Comparison of ENCODE assay signal across 18 mouse cellular contexts in genomic region chr11:76515123-76515522, GRCm38 (mm10).
DNase-seq lines count a peak whose midpoint lies in the region; ATAC-seq and TF ChIP-seq lines count a peak whose summit lies in the region.
"Had no signal": no experiment of that assay in that cellular context is flagged by ENCODE, and none has a peak within 500 bp of the region (broad histone marks: within the 10 kb centered on the region; RNA-seq: fewer than 3 reads in every experiment).

No protein-coding gene starts in this region.

- no peaks in the 10 kb centered on the region for H3K27me3 ChIP-seq in heart, adult 2 months (ENCODE audit: control insufficient read depth, insufficient read depth, low read length)
- H3K27me3 ChIP-seq in heart, embryonic 12.5 days (replicated peaks), result no peaks in the 10 kb centered on the region
- H3K27me3 ChIP-seq in limb, embryonic 10.5 days (ENCODE audit: low read depth, poor library complexity, severe bottlenecking), result no peaks in the 10 kb centered on the region
- H3K27me3 ChIP-seq: hindbrain, embryonic 13.5 days; limb, embryonic 15.5 days; midbrain, embryonic 15.5 days had no signal

- H3K79me2 ChIP-seq in heart, adult 2 months (replicated peaks; ENCODE audit: control insufficient read depth, insufficient read depth, low read length), result no peaks in the 10 kb centered on the region

- peaks cover 4% of the 10 kb centered on the region; the same call in 1 of the 2 replicates for H3K4me1 ChIP-seq in heart, adult 2 months (ENCODE audit: control insufficient read depth, insufficient read depth, low read length)
- H3K4me1 ChIP-seq in heart, embryonic 12.5 days (replicated peaks), result peaks cover 35% of the 10 kb centered on the region
- peaks cover 39% of the 10 kb centered on the region for H3K4me1 ChIP-seq in limb, embryonic 10.5 days
- H3K4me1 ChIP-seq: midbrain, embryonic 15.5 days had no signal

- no peak overlapping the region for H3K4me3 ChIP-seq in heart, adult 2 months
- no peak overlapping the region for H3K4me3 ChIP-seq in heart, embryonic 12.5 days
- no peak overlapping the region for H3K4me3 ChIP-seq in limb, embryonic 10.5 days
- H3K4me3 ChIP-seq: hindbrain, embryonic 13.5 days; limb, embryonic 15.5 days; midbrain, embryonic 15.5 days had no signal

- H3K9me3 ChIP-seq in heart, embryonic 12.5 days (replicated peaks), result no peaks in the 10 kb centered on the region
- H3K9me3 ChIP-seq in limb, embryonic 10.5 days (replicated peaks), result no peaks in the 10 kb centered on the region
- H3K9me3 ChIP-seq: hindbrain, embryonic 13.5 days; limb, embryonic 15.5 days; midbrain, embryonic 15.5 days had no signal

- no peak for TF ChIP-seq EP300 in heart, adult 2 months (IDR thresholded peaks at IDR 0.05; ENCODE audit: insufficient read depth, low read depth, low read length)

- no peak for ATAC-seq in heart, embryonic 12.5 days (ENCODE audit: insufficient number of reproducible peaks, low FRiP score)
- ATAC-seq: forebrain, embryonic 16.5 days; midbrain, embryonic 15.5 days had no signal

- whole genome bisulfite sequencing in heart, adult 2 months, result 45% methylated on average over 11 of the region's 11 CpGs
- 43% methylated on average over 11 of the region's 11 CpGs for WGBS in heart, embryonic 12.5 days
- WGBS in limb, embryonic 10.5 days, result 80% methylated on average over 11 of the region's 11 CpGs

- intact Hi-C loops in heart, adult 2 months (cut with DNase I), result no loop called here
- intact Hi-C loops in left cerebral cortex, postnatal 4 days (cut with DNase I), result no loop called here

- 0 out of 2 replicates have a peak overlapping the region, but pooled peaks have one; percentile 13 for H3K4me2 ChIP-seq in heart, embryonic 12.5 days
- H3K4me2 ChIP-seq: hindbrain, embryonic 13.5 days; limb, embryonic 15.5 days; midbrain, embryonic 15.5 days had no signal

- peak; percentile 27 to 36 for DNase-seq in heart, adult 2 months
- no peak for DNase-seq in heart, adult 8-10 months (ENCODE audit: low spot score)
- DNase-seq in layer of hippocampus, postnatal 36 days, result peak; percentile 42 to 65
- no peak for DNase-seq in layer of hippocampus, adult 9-10 months (ENCODE audit: low spot score)
- no peak for DNase-seq in limb, embryonic 10.5 days (ENCODE audit: low spot score)
- DNase-seq in spleen, postnatal 10 days (ENCODE audit: low spot score in 2 of 2), result no peak
- DNase-seq in left cerebral cortex, postnatal 4 days, result no peak
- DNase-seq: cerebellum, adult 2 months; embryo, embryonic 11 days; gastrocnemius, postnatal 14 days; kidney, adult 8-10 months; thymus, postnatal 36 days had no signal

- no peak overlapping the region for H3K9ac ChIP-seq in heart, adult 2 months (ENCODE audit: low read depth, low read length)
- H3K9ac ChIP-seq in heart, embryonic 12.5 days, result no peak overlapping the region
- H3K9ac ChIP-seq: hindbrain, embryonic 13.5 days; limb, embryonic 15.5 days; midbrain, embryonic 15.5 days had no signal

- no peaks in the 10 kb centered on the region for H3K36me3 ChIP-seq in heart, adult 2 months (ENCODE audit: control insufficient read depth, insufficient read depth, low read length)
- no peaks in the 10 kb centered on the region for H3K36me3 ChIP-seq in heart, embryonic 12.5 days
- H3K36me3 ChIP-seq in limb, embryonic 10.5 days, result peaks cover 6% of the 10 kb centered on the region
- H3K36me3 ChIP-seq: hindbrain, embryonic 13.5 days; limb, embryonic 15.5 days; midbrain, embryonic 15.5 days had no signal

- no peak for TF ChIP-seq CTCF in heart, adult 2 months (IDR thresholded peaks at IDR 0.05)

- H3K27ac ChIP-seq in heart, adult 2 months, result no peak overlapping the region
- peak overlapping the region; percentile 58 for H3K27ac ChIP-seq in heart, embryonic 12.5 days (ENCODE audit: poor library complexity, severe bottlenecking)
- H3K27ac ChIP-seq in limb, embryonic 10.5 days, result peak overlapping the region; percentile 44
- H3K27ac ChIP-seq: hindbrain, embryonic 13.5 days; limb, embryonic 15.5 days; macrophage; midbrain, embryonic 15.5 days had no signal

- TF ChIP-seq POLR2A in heart, adult 2 months (IDR thresholded peaks at IDR 0.05; ENCODE audit: insufficient read depth, low read depth, low read length), result no peak

Comparison
In these comparisons a context has a peak if more than half of its experiments do, and no peak if none do; other contexts are left out.
1. DNase-seq: peak in heart, adult 2 months (2 of 2) and layer of hippocampus, postnatal 36 days (2 of 2); none in heart, adult 8-10 months (single experiment), layer of hippocampus, adult 9-10 months (single experiment), limb, embryonic 10.5 days (single experiment), spleen, postnatal 10 days (0 of 2) and left cerebral cortex, postnatal 4 days (single experiment).